In the genomic region with DNA sequence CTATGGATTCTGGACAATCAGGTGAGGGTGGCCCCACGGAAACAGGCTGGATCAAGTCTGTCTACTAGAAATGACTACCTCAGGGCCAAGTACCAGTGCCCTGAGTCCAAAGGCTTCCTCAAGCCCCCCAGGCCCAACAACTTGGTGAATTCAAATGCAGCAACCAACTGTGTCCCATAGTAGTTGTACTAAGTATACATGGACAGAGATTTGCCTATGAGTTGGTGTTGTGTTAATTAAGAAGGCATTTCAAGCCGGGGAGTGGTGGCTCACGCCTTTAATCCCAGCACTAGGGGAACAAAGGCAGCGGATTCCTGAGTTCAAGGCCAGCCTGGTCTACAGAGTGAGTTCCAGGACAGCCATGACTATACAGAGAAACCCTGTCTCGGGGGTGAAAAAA, we compare ENCODE assay signal across 15 mouse cellular contexts.
"Had no signal": no experiment of that assay in that cellular context is flagged by ENCODE, and none has a peak within 500 bp of the region (broad histone marks: within the 10 kb centered on the region; RNA-seq: fewer than 3 reads in every experiment).

No protein-coding gene starts in this region.

- H3K36me3 ChIP-seq: kidney, embryonic 15.5 days; liver, embryonic 13.5 days; midbrain, embryonic 10.5 days; midbrain, embryonic 13.5 days had no signal

- H3K4me2 ChIP-seq: kidney, embryonic 15.5 days; liver, embryonic 13.5 days; midbrain, embryonic 13.5 days had no signal

- H3K27ac ChIP-seq: kidney, embryonic 15.5 days; layer of hippocampus, adult 2 months; left cerebral cortex, adult 2 months; liver, embryonic 13.5 days; midbrain, embryonic 10.5 days; midbrain, embryonic 13.5 days had no signal

- H3K4me3 ChIP-seq: kidney, embryonic 15.5 days; layer of hippocampus, adult 2 months; left cerebral cortex, adult 2 months; liver, embryonic 13.5 days; megakaryocyte, embryonic 14.5 days; midbrain, embryonic 10.5 days; midbrain, embryonic 13.5 days had no signal

- DNase-seq: kidney, adult 8-10 months; kidney, postnatal 10 days; kidney, postnatal 36 days; layer of hippocampus, adult 9-11 months; liver, embryonic 13.5 days; lung, adult 2 months; thymus, adult 2 months; thymus, postnatal 14 days; thymus, postnatal 4 days had no signal

- H3K27me3 ChIP-seq: kidney, embryonic 15.5 days; liver, embryonic 13.5 days; midbrain, embryonic 13.5 days had no signal

- H3K9me3 ChIP-seq: kidney, embryonic 15.5 days; liver, embryonic 13.5 days; midbrain, embryonic 10.5 days; midbrain, embryonic 13.5 days had no signal

- ATAC-seq: midbrain, embryonic 13.5 days had no signal

- H3K4me1 ChIP-seq: midbrain, embryonic 10.5 days; midbrain, embryonic 13.5 days had no signal

- H3K9ac ChIP-seq: kidney, embryonic 15.5 days; liver, embryonic 13.5 days; midbrain, embryonic 13.5 days had no signal
